Mouse (Mus musculus) lung, postnatal 36 days (tissue): ENCODE measurements at regions not wholly inside any gene's neighbourhood (a gene's known extent, or its start where the extent isn't known, plus 50 kb on each side); places are given as distances from the start of the nearest gene placed in this dataset.
A peak's percentile ranks its signal among the peaks of the same experiment; 100 is the strongest.

Experiments
- DNase-seq: peaks from one replicate; pipeline ENCODE4 v3.0.0; 2022; ENCODE audit warnings: mixed read lengths

- DNase-seq: no peak
Measured at GRCm38 (mm10) chr2:106318695-106319266, 315.4 kb upstream of the Dnajc24 start.

DNA sequence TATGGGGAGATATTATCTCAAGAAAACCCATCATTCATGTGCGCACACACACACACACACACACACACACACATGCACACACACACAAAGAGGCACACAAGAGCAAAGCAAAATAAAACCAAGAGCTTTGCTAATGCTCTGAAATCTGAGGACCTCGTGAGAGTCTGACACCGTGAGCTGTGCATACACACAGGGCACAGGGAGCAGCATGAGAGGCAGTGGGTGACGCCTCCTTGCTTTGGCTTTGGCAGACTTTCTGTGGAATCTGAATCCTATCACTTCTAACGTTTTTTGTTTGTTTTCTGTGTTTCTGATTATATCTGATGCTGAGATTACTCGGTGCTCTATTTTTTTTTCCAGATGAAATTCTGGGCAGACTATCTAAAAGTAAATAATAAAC is 343.4 kb upstream of the Dnajc24 start:
- DNase-seq: no peak

DNA sequence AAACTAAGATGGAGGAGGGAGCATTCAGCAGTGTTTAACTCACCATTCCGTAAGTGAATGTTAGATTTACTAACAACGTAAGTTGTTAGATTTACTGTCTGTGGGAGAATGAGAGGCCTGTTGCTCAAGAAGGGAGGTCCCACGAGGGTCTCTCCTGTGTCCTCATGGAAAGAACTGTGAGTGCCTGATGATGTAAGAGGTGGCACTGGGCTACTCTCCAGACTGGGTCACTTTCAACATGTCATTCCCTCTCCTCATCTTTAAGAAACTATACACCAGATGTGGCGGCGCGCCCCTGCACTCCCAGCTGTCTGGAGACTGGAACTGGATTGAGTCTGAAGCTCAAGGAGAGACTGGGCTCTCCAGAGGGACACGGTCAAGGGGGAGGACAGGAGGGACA is 343.9 kb upstream of the Dnajc24 start:
- DNase-seq: no peak

DNA sequence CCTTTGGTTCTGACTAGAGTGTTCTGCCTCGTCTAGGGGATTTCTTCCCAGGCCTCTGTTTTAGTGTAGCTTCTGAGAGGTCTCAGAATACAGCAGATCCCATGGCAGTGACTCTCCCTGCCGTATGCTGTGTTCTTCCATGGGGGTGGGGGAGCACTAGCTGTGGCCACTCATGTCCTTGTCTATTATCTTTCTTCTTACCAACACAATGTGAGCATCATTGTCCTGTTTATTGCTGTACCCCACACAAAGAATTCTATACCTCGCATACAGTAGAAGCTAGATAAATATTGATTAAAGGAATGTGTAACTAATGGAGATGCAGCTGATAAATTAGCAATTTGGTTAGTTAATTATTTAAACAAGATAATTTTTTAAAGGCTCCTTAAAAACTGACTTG is 337.5 kb upstream of the Mpped2 start:
- no peak for DNase-seq

GRCm38 (mm10) chr2:106355984-106356547 is 337.0 kb upstream of the Mpped2 start:
- DNase-seq: peak; percentile 25

- DNase-seq: no peak
Measured at GRCm38 (mm10) chr2:106368641-106369040, 324.4 kb upstream of the Mpped2 start.

GRCm38 (mm10) chr2:106383415-106384285 is 309.4 kb upstream of the Mpped2 start:
- DNase-seq: no peak

DNA sequence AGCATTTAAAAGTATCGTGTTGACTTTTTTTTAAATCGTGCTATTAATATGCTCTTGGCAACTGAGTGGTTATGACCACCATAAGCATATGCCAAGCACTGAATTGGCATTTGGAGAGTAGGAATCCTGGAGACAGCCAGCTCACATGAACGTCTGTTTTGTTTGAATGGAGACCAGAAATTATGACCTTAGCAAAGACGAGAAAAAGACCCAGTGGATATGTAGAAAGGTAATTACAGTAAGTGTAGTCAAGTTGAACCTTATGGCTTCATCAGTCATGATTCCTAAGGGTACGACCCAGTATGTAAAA is 308.8 kb upstream of the Mpped2 start:
- DNase-seq: no peak

- no peak for DNase-seq
Measured at GRCm38 (mm10) chr2:106384842-106385241, 308.2 kb upstream of the Mpped2 start.

DNA sequence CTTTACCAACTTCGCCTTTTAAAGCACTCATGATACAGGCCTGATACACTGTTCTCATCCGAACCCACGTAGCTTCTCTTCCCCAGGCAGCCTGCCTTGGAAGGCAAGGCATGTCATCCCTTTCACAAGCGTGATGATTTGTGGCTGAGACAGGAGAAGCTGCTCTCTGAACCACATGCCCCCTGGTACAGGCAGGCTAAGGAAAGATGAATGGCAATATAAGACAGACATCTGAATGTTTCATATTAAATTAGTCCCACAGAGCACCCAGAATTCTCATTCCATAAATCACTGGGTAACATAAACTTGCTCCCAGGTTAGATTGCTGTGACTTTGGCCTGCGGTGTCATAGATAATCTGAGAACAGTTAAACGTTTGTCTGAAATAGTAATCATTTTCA is 280.9 kb upstream of the Mpped2 start:
- DNase-seq: no peak

DNA sequence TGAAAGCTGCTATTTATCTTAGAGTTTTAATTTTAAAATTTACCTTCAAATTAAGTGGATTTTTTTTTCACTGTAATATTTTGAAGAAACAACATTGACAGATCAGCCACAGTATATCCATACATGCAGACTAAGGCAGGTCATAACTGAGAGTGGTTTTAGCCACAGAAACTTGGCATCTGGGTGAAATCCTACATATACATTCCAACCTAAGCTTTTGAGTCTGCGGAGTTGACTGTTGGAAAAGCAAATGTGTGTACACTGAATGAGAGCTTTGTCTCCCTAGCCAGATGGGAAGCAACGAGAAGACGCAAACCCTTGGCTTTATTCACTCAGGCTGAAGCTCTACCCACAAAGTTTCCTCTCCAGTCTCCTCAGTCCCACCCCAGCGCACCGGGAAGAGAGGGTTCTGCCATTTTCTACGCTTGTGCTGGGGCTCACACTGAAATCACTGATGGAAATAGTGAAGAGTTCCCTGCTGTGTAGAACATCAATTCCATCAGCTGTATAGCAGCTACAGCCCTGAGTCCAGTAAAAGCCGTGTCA is 277.5 kb upstream of the Mpped2 start:
- DNase-seq: no peak

- no peak for DNase-seq
Measured at GRCm38 (mm10) chr2:106418181-106418580, 274.9 kb upstream of the Mpped2 start.

DNA sequence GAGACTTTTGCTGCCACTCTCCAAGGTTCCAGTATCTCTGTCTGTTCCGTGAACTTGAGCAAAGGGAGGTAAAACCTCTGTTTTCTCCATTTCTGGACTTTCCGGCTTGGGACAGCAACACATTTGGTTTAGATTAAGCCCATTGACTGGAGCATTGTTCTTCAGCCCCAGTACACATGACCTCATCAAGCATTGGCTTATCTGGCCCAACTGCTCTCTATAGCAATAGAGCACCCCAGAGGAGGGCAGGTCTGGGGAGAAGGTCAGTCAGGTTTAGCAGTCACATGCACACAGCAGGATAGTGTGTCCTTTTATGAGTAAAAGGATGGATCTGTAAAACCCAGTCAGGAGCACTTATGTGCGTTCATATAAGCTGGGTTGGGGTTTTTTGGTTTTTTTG is 268.1 kb upstream of the Mpped2 start:
- no peak for DNase-seq

- DNase-seq: no peak
Measured at GRCm38 (mm10) chr2:106425451-106425881, 267.6 kb upstream of the Mpped2 start.

- DNase-seq: no peak
Measured at GRCm38 (mm10) chr2:106426010-106426409, 267.1 kb upstream of the Mpped2 start.

GRCm38 (mm10) chr2:106427237-106427636 is 265.8 kb upstream of the Mpped2 start:
- no peak for DNase-seq

GRCm38 (mm10) chr2:106428909-106429308 is 264.2 kb upstream of the Mpped2 start:
- no peak for DNase-seq

- peak; percentile 71 for DNase-seq
Measured at GRCm38 (mm10) chr2:106431141-106431540, 261.9 kb upstream of the Mpped2 start.

- DNase-seq: no peak
Measured at GRCm38 (mm10) chr2:106431637-106432199, 261.4 kb upstream of the Mpped2 start.

- no peak for DNase-seq
Measured at GRCm38 (mm10) chr2:106436136-106436535, 256.9 kb upstream of the Mpped2 start.

DNA sequence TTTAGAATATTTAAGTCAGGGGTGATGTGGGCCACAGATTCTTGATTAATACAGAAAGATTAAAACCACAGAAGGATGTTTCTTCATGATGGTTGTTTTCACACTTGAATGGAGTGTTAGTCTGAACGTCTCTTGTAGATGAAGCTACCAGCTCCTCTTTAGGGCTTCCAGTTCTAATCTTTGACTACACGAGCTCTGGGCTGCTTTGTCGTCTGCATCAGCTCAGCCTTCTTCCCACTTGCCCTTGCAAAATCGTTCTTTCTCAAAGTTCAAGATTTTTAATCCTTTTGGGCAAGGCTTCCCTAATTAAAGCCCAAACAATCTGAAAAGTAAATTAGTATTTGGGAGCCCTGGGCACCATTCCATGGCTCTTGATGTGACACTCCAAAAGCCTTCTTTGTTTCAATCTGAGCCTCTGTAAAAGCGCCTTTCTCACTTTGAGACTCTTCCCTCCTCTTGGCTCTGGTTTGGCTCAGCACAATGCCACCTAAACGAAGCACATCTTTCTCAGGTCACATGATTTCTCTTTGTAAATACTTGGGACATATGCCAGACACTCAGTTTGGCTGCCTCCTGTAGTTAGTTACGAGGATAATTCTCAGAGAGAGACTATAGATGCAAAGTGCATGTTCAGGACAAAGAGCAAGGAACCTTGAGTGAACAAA is 238.6 kb upstream of the Mpped2 start:
- no peak for DNase-seq

DNA sequence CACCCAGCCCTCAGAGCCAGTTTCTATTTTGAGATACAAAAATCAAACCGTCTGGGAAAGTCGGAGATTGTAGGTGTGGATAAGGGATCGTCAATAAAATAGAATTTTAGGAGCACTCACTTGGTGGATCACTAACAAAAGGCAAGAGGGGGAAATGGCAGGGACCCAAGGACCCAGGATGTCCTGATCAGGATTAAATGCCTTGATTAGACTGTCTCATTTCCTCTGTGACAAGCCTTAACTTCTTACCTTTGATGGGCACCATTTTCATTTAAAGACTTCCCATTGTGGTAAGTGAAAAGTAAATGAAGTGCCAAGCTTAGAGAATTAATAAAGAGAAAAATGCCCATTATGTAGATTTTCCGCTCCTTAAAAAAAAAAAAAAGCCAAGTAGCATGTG is 238.0 kb upstream of the Mpped2 start:
- no peak for DNase-seq

GRCm38 (mm10) chr2:106455972-106456371 is 237.1 kb upstream of the Mpped2 start:
- no peak for DNase-seq
